In genomic region chr19:38056276-38056675, GRCm38 (mm10) we compare ENCODE assay signal across 10 mouse cellular contexts. TPM values are rescaled to one million over a fixed set of nuclear protein-coding genes. Genes with fewer than 3 reads are reported as not detected.
DNase-seq lines count a peak whose midpoint lies in the region; ATAC-seq and TF ChIP-seq lines count a peak whose summit lies in the region.
"Had no signal": no experiment of that assay in that cellular context is flagged by ENCODE, and none has a peak within 500 bp of the region (broad histone marks: within the 10 kb centered on the region; RNA-seq: fewer than 3 reads in every experiment).

No protein-coding gene starts in this region.

- H3K4me2 ChIP-seq in neural tube, embryonic 11.5 days (ENCODE audit: low read depth): peak overlapping the region; percentile 62
- peak overlapping the region; percentile 74 for H3K4me2 ChIP-seq in limb, embryonic 14.5 days (replicated peaks; ENCODE audit: low read depth, low read length, severe bottlenecking)

- no peaks in the 10 kb centered on the region for H3K9me3 ChIP-seq in neural tube, embryonic 11.5 days (ENCODE audit: control insufficient read depth, low read length)
- H3K9me3 ChIP-seq in limb, embryonic 14.5 days (ENCODE audit: control insufficient read depth, low read length): no peaks in the 10 kb centered on the region

- DNase-seq in embryo, embryonic 10 days (ENCODE audit: low spot score): peak; percentile 8
- no peak for DNase-seq in embryo, embryonic 11 days
- no peak for DNase-seq in neural tube, embryonic 11.5 days (ENCODE audit: low spot score)
- DNase-seq in neural tube, embryonic 10.5 days (ENCODE audit: extremely low spot score, low spot score): no peak
- no peak for DNase-seq in limb, embryonic 14.5 days (ENCODE audit: low spot score)
- no peak for DNase-seq in adrenal gland, postnatal 14 days
- DNase-seq in cerebellum, postnatal 14 days: no peak
- DNase-seq in left cerebral cortex, postnatal 36 days (ENCODE audit: low spot score in 2 of 2): no peak
- DNase-seq: thymus, adult 2 months had no signal

- 63% methylated on average over 3 of the region's 3 CpGs for WGBS in neural tube, embryonic 11.5 days
- WGBS in limb, embryonic 14.5 days: 50% methylated on average over 3 of the region's 3 CpGs

- no peak for TF ChIP-seq POLR2A in limb, embryonic 14.5 days (IDR thresholded peaks at IDR 0.05; ENCODE audit: borderline replicate concordance, extremely low read depth, insufficient read depth, insufficient read length)

- H3K27ac ChIP-seq in neural tube, embryonic 11.5 days (ENCODE audit: low read depth, low read length): no peak overlapping the region
- no peak overlapping the region for H3K27ac ChIP-seq in limb, embryonic 14.5 days (replicated peaks; ENCODE audit: low read depth, low read length)

- H3K27me3 ChIP-seq in neural tube, embryonic 11.5 days (ENCODE audit: control insufficient read depth, insufficient read depth, low read length): no peaks in the 10 kb centered on the region
- no peaks in the 10 kb centered on the region for H3K27me3 ChIP-seq in limb, embryonic 14.5 days (ENCODE audit: control insufficient read depth, insufficient read depth, low read length)

- peak overlapping the region; percentile 70 for H3K4me3 ChIP-seq in neural tube, embryonic 11.5 days (ENCODE audit: low read depth, low read length)
- peak overlapping the region; percentile 74 for H3K4me3 ChIP-seq in limb, embryonic 14.5 days (replicated peaks; ENCODE audit: low read length)

- intact Hi-C loops in left cerebral cortex, postnatal 36 days (cut with DNase I): loop anchor here (10.0 kb wide), 1 partner anchor 299 kb away; no protein-coding TSS in a partner anchor

- no peak overlapping the region for H3K9ac ChIP-seq in neural tube, embryonic 11.5 days (ENCODE audit: low read length)
- H3K9ac ChIP-seq in limb, embryonic 14.5 days (ENCODE audit: low read depth, low read length, severe bottlenecking): no peak overlapping the region

- H3K36me3 ChIP-seq in neural tube, embryonic 11.5 days (ENCODE audit: control insufficient read depth, insufficient read depth, low read length): no peaks in the 10 kb centered on the region
- H3K36me3 ChIP-seq in limb, embryonic 14.5 days (ENCODE audit: control insufficient read depth, insufficient read depth, low read length): peaks cover 29% of the 10 kb centered on the region

- ATAC-seq in neural tube, embryonic 11.5 days (ENCODE audit: insufficient read depth, low FRiP score, low TSS enrichment): no peak
- ATAC-seq in limb, embryonic 14.5 days (ENCODE audit: low FRiP score, low read depth): no peak

- H3K4me1 ChIP-seq in neural tube, embryonic 11.5 days (ENCODE audit: control insufficient read depth, insufficient read depth, low read length): no peaks in the 10 kb centered on the region
- H3K4me1 ChIP-seq in limb, embryonic 14.5 days (ENCODE audit: control insufficient read depth, insufficient read depth, low read length): peaks cover 11% of the 10 kb centered on the region; the same call in 1 of the 2 replicates

RNA-seq across cellular contexts. Expression of gene Cep55, which starts 1.5 kb away (rescaled TPM):
- polyA plus RNA-seq in neural tube, embryonic 11.5 days (2014; fragmentation: Nextera tagmentation; extraction: Ambion mirVana): 40.8 and 44.6 TPM in 2 replicates
- 17.0 and 22.0 TPM in 2 replicates for polyA plus RNA-seq in limb, embryonic 14.5 days (2012; rRNA removed)
- polyA plus RNA-seq in limb, embryonic 14.5 days (2014; fragmentation: Nextera tagmentation; extraction: Ambion mirVana): 20.3 and 21.0 TPM in 2 replicates
- total RNA-seq in adrenal gland, postnatal 14 days (2021): 8.1 and 8.9 TPM in 2 replicates
- total RNA-seq in left cerebral cortex, postnatal 36 days (2021): under 1 TPM; 0.12 to 0.39 TPM

RNA-seq across cellular contexts. Expression of gene Myof, which starts 12.9 kb away (rescaled TPM):
- polyA plus RNA-seq in neural tube, embryonic 11.5 days (2014; fragmentation: Nextera tagmentation; extraction: Ambion mirVana): 2.1 and 3.2 TPM in 2 replicates
- 32.8 and 35.9 TPM in 2 replicates for polyA plus RNA-seq in limb, embryonic 14.5 days (2012; rRNA removed)
- polyA plus RNA-seq in limb, embryonic 14.5 days (2014; fragmentation: Nextera tagmentation; extraction: Ambion mirVana): 19.7 and 21.8 TPM in 2 replicates
- total RNA-seq in adrenal gland, postnatal 14 days (2021): 17.2 and 20.7 TPM in 2 replicates
- 1 to 10 TPM; 3.5 to 7.6 TPM for total RNA-seq in left cerebral cortex, postnatal 36 days (2021)

RNA-seq across cellular contexts. Expression of gene Ffar4, which starts 40.6 kb away (rescaled TPM):
- not detected in 2 replicates for polyA plus RNA-seq in neural tube, embryonic 11.5 days (2014; fragmentation: Nextera tagmentation; extraction: Ambion mirVana)
- polyA plus RNA-seq in limb, embryonic 14.5 days (2012; rRNA removed): 0.44 and 0.55 TPM in 2 replicates
- polyA plus RNA-seq in limb, embryonic 14.5 days (2014; fragmentation: Nextera tagmentation; extraction: Ambion mirVana): 0.22 TPM in 1 of 2 replicates, not detected in the other
- 10.8 and 24.9 TPM in 2 replicates for total RNA-seq in adrenal gland, postnatal 14 days (2021)
- total RNA-seq in left cerebral cortex, postnatal 36 days (2021): not detected
- total RNA-seq: left cerebral cortex, postnatal 25 days had no signal

Comparison
In these comparisons a context has a peak if more than half of its experiments do, and no peak if none do; other contexts are left out.
1. RNA of gene Ffar4, which starts 40.6 kb away (total RNA-seq): 10.8 to 24.9 TPM in adrenal gland, postnatal 14 days; not detected in left cerebral cortex, postnatal 36 days; every median in the first group is over 10 times any median in the second.